Mouse (Mus musculus): Measurements from ENCODE around the gene Nrap. TPM values are rescaled to one million over a fixed set of nuclear protein-coding genes. Genes with fewer than 3 reads are reported as not detected.

Gene Nrap
- total and polyA plus RNA-seq, 3 experiments, result 0.08 to 0.11 TPM; not detected in 1

DNA sequence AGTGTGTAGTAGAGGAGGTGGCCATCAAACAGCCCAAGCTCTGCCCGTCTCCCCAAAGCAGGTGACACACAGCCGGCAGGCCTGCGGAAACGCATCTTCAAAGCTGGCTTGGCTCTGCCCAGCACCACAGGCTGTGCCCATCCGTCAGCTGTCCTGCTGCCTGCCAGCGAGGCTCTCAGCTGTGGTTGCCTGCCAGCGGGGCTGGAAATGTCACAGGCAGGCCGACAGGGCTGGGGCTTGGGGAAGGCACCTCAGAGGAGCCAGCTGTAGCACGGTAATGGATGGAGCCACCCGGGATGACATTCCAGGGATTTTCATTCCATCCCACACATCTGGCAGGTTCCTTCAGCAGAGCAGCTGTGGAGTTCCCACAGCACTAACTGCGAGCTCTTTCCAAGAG, 89.0 kb downstream of the Nrap start:
- Histone ChIP-seq H3K4me3 (ENCODE audit: control insufficient read depth in 1 of 2, insufficient read depth in 1 of 2, low read depth in 2 of 2, low read length in 2 of 2) (no peak overlapping the region), H3K27ac (ENCODE audit: control insufficient read depth, low read depth, low read length) (no peak overlapping the region), H3K9ac (ENCODE audit: control insufficient read depth, low read depth, low read length, poor library complexity, severe bottlenecking) (no peak overlapping the region), H3K9me3 (replicated peaks; ENCODE audit: insufficient read depth, low read length) (no peaks in the 10 kb centered on the region), H3K27me3 (ENCODE audit: control insufficient read depth in 1 of 2, insufficient read depth in 2 of 2, low read length in 2 of 2) (peaks cover 2 to 7% of the 10 kb centered on the region in 2 experiments; a peak in 3 of 4 replicates), H3K4me1 (ENCODE audit: control insufficient read depth in 1 of 2, insufficient read depth in 2 of 2, low read length in 2 of 2) (no peaks in the 10 kb centered on the region), H3K36me3 (ENCODE audit: control insufficient read depth in 1 of 2, insufficient read depth in 2 of 2, low read length in 2 of 2) (no peaks in the 10 kb centered on the region), H3K79me2 (ENCODE audit: control insufficient read depth, insufficient read depth, low read length, poor library complexity) (no peaks in the 10 kb centered on the region)
- TF ChIP-seq RCOR1 (IDR thresholded peaks at IDR 0.05; ENCODE audit: low read depth, low read length), result no peak
- no peak for TF ChIP-seq HCFC1 (IDR thresholded peaks at IDR 0.05; ENCODE audit: low read depth, low read length)
- no peak for TF ChIP-seq ELF1 (IDR thresholded peaks at IDR 0.05; ENCODE audit: low read depth, low read length)
- no peak for TF ChIP-seq UBTF (IDR thresholded peaks at IDR 0.05; ENCODE audit: borderline replicate concordance, insufficient read depth, low read depth, low read length)
- TF ChIP-seq MYB (IDR thresholded peaks at IDR 0.05; ENCODE audit: low read depth, low read length), result no peak
- TF ChIP-seq RAD21 (IDR thresholded peaks at IDR 0.05; ENCODE audit: low read depth, low read length), result no peak
- no peak for TF ChIP-seq USF1 (IDR thresholded peaks at IDR 0.05; ENCODE audit: low read depth, low read length)
- no peak for TF ChIP-seq BHLHE40 (IDR thresholded peaks at IDR 0.05; ENCODE audit: borderline replicate concordance, low read depth, low read length)
- no peak for TF ChIP-seq NRF1 (IDR thresholded peaks at IDR 0.05; ENCODE audit: insufficient read depth, low read depth, low read length, poor library complexity, severe bottlenecking)
- no peak for TF ChIP-seq MYC (IDR thresholded peaks at IDR 0.05; ENCODE audit: low read depth, low read length)
- no peak for DNase-seq (ENCODE audit: low read depth, low spot score)

DNA sequence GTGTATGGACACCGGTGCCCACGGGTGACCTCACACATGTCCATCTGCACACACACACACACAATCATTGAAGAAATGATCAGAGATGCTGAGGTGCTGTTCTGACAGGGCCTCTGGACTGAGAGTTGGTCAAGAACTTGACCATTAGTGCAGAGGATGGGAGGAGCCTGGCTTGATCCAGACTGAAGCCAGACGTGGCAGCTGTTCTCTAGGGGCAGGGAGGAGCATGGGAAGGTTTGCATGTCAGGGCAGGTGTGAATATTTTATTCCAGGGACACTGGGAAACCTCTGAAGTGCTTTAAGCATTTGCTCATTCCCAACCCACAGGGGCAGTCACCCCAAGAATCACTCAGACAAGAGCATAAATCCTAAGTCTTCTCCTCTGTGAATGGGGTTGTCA, 92.6 kb downstream of the Nrap start:
- no peaks in the 10 kb centered on the region for H3K4me1 ChIP-seq (ENCODE audit: control insufficient read depth in 1 of 2, insufficient read depth in 2 of 2, low read length in 2 of 2)
- no peaks in the 10 kb centered on the region for H3K9me3 ChIP-seq (replicated peaks; ENCODE audit: insufficient read depth, low read length)
- no peak for TF ChIP-seq MYB (IDR thresholded peaks at IDR 0.05; ENCODE audit: low read depth, low read length)
- no peak for TF ChIP-seq RCOR1 (IDR thresholded peaks at IDR 0.05; ENCODE audit: low read depth, low read length)
- no peak for TF ChIP-seq MXI1 (IDR thresholded peaks at IDR 0.05; ENCODE audit: low read depth, low read length)
- H3K9ac ChIP-seq (ENCODE audit: control insufficient read depth, low read depth, low read length, poor library complexity, severe bottlenecking), result no peak overlapping the region
- no peak overlapping the region for H3K27ac ChIP-seq (ENCODE audit: control insufficient read depth, low read depth, low read length)
- H3K79me2 ChIP-seq (ENCODE audit: control insufficient read depth, insufficient read depth, low read length, poor library complexity), result no peaks in the 10 kb centered on the region
- H3K36me3 ChIP-seq (ENCODE audit: control insufficient read depth in 1 of 2, insufficient read depth in 2 of 2, low read length in 2 of 2), result no peaks in the 10 kb centered on the region
- H3K4me3 ChIP-seq (ENCODE audit: control insufficient read depth in 1 of 2, insufficient read depth in 1 of 2, low read depth in 2 of 2, low read length in 2 of 2), result no peak overlapping the region
- no peak for DNase-seq (ENCODE audit: low read depth, low spot score)
- peaks cover 0 to 7% of the 10 kb centered on the region in 2 experiments; a peak in 2 of 4 replicates for H3K27me3 ChIP-seq (ENCODE audit: control insufficient read depth in 1 of 2, insufficient read depth in 2 of 2, low read length in 2 of 2)

DNA sequence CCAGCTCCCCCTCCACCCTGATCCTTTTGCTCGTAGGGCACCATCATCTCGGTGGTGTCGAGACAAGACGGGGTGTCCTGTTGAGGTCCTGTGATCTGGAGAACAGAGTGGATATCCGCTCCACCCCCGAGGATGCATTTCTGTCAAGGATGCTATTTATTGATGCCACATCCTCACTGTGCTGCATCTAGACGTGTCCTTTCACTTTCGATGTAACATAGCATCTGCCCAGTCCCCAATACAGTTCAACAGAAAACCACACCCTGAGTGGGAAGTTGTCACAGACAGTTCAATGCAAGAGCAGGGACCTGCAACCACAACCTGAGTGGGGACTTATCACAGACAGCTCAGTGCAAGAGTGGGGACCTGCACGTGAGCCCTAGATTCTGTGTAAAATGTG, 93.2 kb downstream of the Nrap start:
- Histone ChIP-seq H3K4me3 (ENCODE audit: control insufficient read depth in 1 of 2, insufficient read depth in 1 of 2, low read depth in 2 of 2, low read length in 2 of 2) (no peak overlapping the region), H3K36me3 (ENCODE audit: control insufficient read depth in 1 of 2, insufficient read depth in 2 of 2, low read length in 2 of 2) (no peaks in the 10 kb centered on the region), H3K79me2 (ENCODE audit: control insufficient read depth, insufficient read depth, low read length, poor library complexity) (no peaks in the 10 kb centered on the region), H3K27me3 (ENCODE audit: control insufficient read depth in 1 of 2, insufficient read depth in 2 of 2, low read length in 2 of 2) (peaks cover 0 to 7% of the 10 kb centered on the region in 2 experiments; a peak in 2 of 4 replicates), H3K9me3 (replicated peaks; ENCODE audit: insufficient read depth, low read length) (no peaks in the 10 kb centered on the region), H3K4me1 (ENCODE audit: control insufficient read depth in 1 of 2, insufficient read depth in 2 of 2, low read length in 2 of 2) (no peaks in the 10 kb centered on the region), H3K27ac (ENCODE audit: control insufficient read depth, low read depth, low read length) (no peak overlapping the region), H3K9ac (ENCODE audit: control insufficient read depth, low read depth, low read length, poor library complexity, severe bottlenecking) (no peak overlapping the region)
- DNase-seq (ENCODE audit: low read depth, low spot score), result no peak
- no peak for TF ChIP-seq POLR2AphosphoS5 (IDR thresholded peaks at IDR 0.05; ENCODE audit: borderline replicate concordance, low read depth, low read length)
- no peak for TF ChIP-seq MXI1 (IDR thresholded peaks at IDR 0.05; ENCODE audit: low read depth, low read length)
- TF ChIP-seq RAD21 (IDR thresholded peaks at IDR 0.05; ENCODE audit: low read depth, low read length), result no peak
- TF ChIP-seq POLR2AphosphoS2 (IDR thresholded peaks at IDR 0.05; ENCODE audit: low read length), result no peak
- no peak for TF ChIP-seq SIN3A (IDR thresholded peaks at IDR 0.05; ENCODE audit: low read length)
- no peak for TF ChIP-seq MAX (IDR thresholded peaks at IDR 0.05; ENCODE audit: low read length)
- TF ChIP-seq GABPA (IDR thresholded peaks at IDR 0.05; ENCODE audit: low read depth, low read length), result no peak
- TF ChIP-seq CHD1 (IDR thresholded peaks at IDR 0.05; ENCODE audit: low read depth, low read length), result no peak
- no peak for TF ChIP-seq TBP (IDR thresholded peaks at IDR 0.05; ENCODE audit: low read depth, low read length)
- no peak for TF ChIP-seq BHLHE40 (IDR thresholded peaks at IDR 0.05; ENCODE audit: borderline replicate concordance, low read depth, low read length)
- no peak for TF ChIP-seq TCF12 (IDR thresholded peaks at IDR 0.05; ENCODE audit: low read depth, low read length)
- no peak for TF ChIP-seq ZKSCAN1 (IDR thresholded peaks at IDR 0.05; ENCODE audit: low read depth, low read length)
